Mouse (Mus musculus): ENCODE measurements at regions not wholly inside any gene's neighbourhood (a gene's known extent, or its start where the extent isn't known, plus 50 kb on each side); places are given as distances from the start of the nearest gene placed in this dataset.

DNA sequence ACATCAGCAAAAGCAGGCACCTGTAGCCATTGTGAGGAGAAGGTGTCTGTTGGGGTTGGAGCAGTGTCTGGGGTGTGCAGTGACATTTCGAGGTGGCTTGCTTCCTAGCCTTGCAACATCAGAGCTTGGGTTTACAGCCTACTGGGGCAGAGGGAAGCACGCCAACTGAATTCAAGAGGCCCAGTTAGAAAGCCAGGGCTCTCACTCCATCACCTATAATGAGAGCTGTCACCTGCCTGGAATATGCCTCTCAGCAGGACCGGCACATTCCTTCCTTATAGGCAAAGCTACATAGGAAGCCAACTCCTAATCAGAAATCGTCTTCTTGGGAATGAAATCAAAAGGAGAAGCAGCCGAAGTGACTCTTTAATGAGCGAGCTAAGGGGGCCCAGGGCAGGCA, 337.2 kb downstream of the Pmp22 start:
- TF ChIP-seq REST (IDR thresholded peaks at IDR 0.05; ENCODE audit: insufficient read depth, insufficient read length) (no peak), USF1 (IDR thresholded peaks at IDR 0.05; ENCODE audit: low read depth) (no peak), CEBPB (IDR thresholded peaks at IDR 0.05; ENCODE audit: insufficient read depth, poor library complexity, severe bottlenecking) (no peak), POLR2A (IDR thresholded peaks at IDR 0.05; ENCODE audit: insufficient read length, low read depth) (no peak), MAX (IDR thresholded peaks at IDR 0.05; ENCODE audit: low read depth) (no peak), MYOG (IDR thresholded peaks at IDR 0.05; ENCODE audit: control insufficient read depth in 1 of 3, insufficient read depth in 1 of 3, insufficient read length in 2 of 3, low read depth in 2 of 3) (no peak), E2F4 (IDR thresholded peaks at IDR 0.05; ENCODE audit: insufficient read depth) (no peak), TCF12 (IDR thresholded peaks at IDR 0.05; ENCODE audit: insufficient read depth, poor library complexity, severe bottlenecking) (no peak), POLR2AphosphoS2 (IDR thresholded peaks at IDR 0.05; ENCODE audit: insufficient read length, low read depth) (no peak), MYOD1 (IDR thresholded peaks at IDR 0.05; ENCODE audit: control insufficient read depth in 1 of 3, insufficient read length in 2 of 3, low read depth in 2 of 3) (no peak), TCF3 (IDR thresholded peaks at IDR 0.05; ENCODE audit: insufficient read length, low read depth) (no peak), SRF (IDR thresholded peaks at IDR 0.05; ENCODE audit: control insufficient read depth, insufficient read length, low read depth) (no peak)
- no peak overlapping the region for H3K4me3 ChIP-seq
- no peak overlapping the region for H3K4me2 ChIP-seq (ENCODE audit: low read depth)
- no peaks in the 10 kb centered on the region for H3K27me3 ChIP-seq (ENCODE audit: control insufficient read depth, insufficient read depth, insufficient read length)
- H3K36me3 ChIP-seq (ENCODE audit: control insufficient read depth, insufficient read depth): no peaks in the 10 kb centered on the region
- no peak overlapping the region for H3ac ChIP-seq (ENCODE audit: control insufficient read depth, insufficient read length)
- no peaks in the 10 kb centered on the region for H3K79me2 ChIP-seq (ENCODE audit: control insufficient read depth, insufficient read depth)

GRCm38 (mm10) chr11:63466541-63466940, 337.8 kb downstream of the Pmp22 start:
- H3K4me3 ChIP-seq: no peak overlapping the region
- no peak overlapping the region for H3ac ChIP-seq (ENCODE audit: control insufficient read depth, insufficient read length)
- H3K36me3 ChIP-seq (ENCODE audit: control insufficient read depth, insufficient read depth): no peaks in the 10 kb centered on the region
- H3K79me2 ChIP-seq (ENCODE audit: control insufficient read depth, insufficient read depth): no peaks in the 10 kb centered on the region
- no peaks in the 10 kb centered on the region for H3K27me3 ChIP-seq (ENCODE audit: control insufficient read depth, insufficient read depth, insufficient read length)
- H3K4me2 ChIP-seq (ENCODE audit: low read depth): no peak overlapping the region
- TF ChIP-seq MYOD1 (IDR thresholded peaks at IDR 0.05; ENCODE audit: control insufficient read depth in 1 of 3, insufficient read length in 2 of 3, low read depth in 2 of 3) (no peak), CEBPB (IDR thresholded peaks at IDR 0.05; ENCODE audit: insufficient read depth, poor library complexity, severe bottlenecking) (no peak), POLR2AphosphoS2 (IDR thresholded peaks at IDR 0.05; ENCODE audit: insufficient read length, low read depth) (no peak), E2F4 (IDR thresholded peaks at IDR 0.05; ENCODE audit: insufficient read depth) (no peak), MAX (IDR thresholded peaks at IDR 0.05; ENCODE audit: low read depth) (no peak), REST (IDR thresholded peaks at IDR 0.05; ENCODE audit: insufficient read depth, insufficient read length) (no peak), TCF3 (IDR thresholded peaks at IDR 0.05; ENCODE audit: insufficient read length, low read depth) (no peak), USF1 (IDR thresholded peaks at IDR 0.05; ENCODE audit: low read depth) (no peak), SRF (IDR thresholded peaks at IDR 0.05; ENCODE audit: control insufficient read depth, insufficient read length, low read depth) (no peak), MYOG (IDR thresholded peaks at IDR 0.05; ENCODE audit: control insufficient read depth in 1 of 3, insufficient read depth in 1 of 3, insufficient read length in 2 of 3, low read depth in 2 of 3) (no peak), TCF12 (IDR thresholded peaks at IDR 0.05; ENCODE audit: insufficient read depth, poor library complexity, severe bottlenecking) (no peak), POLR2A (IDR thresholded peaks at IDR 0.05; ENCODE audit: insufficient read length, low read depth) (no peak)

DNA sequence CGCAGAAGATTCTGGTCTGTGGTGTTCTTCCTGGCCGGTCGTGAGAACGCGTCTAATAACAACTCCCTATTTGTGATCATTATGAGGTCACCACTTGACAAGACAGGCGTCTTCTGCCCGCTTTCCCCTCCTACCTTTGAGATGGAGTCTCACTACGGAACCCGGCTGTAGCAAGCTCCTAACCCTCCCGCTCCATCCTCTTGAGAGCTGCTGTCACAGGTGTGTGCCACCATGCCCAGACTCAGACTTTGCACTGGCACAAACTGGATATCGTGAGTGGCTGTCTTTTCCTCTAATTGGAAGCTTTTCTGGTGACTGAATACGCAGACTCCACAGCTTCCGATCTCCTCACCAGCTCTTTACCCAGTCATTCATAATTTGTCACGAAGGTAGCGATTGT, 346.0 kb downstream of the Pmp22 start:
- Histone ChIP-seq H3K27me3 (ENCODE audit: control insufficient read depth, insufficient read depth, insufficient read length) (no peaks in the 10 kb centered on the region), H3K4me2 (ENCODE audit: low read depth) (no peak overlapping the region), H3ac (ENCODE audit: control insufficient read depth, insufficient read length) (no peak overlapping the region), H3K4me3 (no peak overlapping the region), H3K36me3 (ENCODE audit: control insufficient read depth, insufficient read depth) (no peaks in the 10 kb centered on the region), H3K79me2 (ENCODE audit: control insufficient read depth, insufficient read depth) (no peaks in the 10 kb centered on the region)
- no peak for TF ChIP-seq E2F4 (IDR thresholded peaks at IDR 0.05; ENCODE audit: insufficient read depth)
- TF ChIP-seq SRF (IDR thresholded peaks at IDR 0.05; ENCODE audit: control insufficient read depth, insufficient read length, low read depth): no peak
- TF ChIP-seq USF1 (IDR thresholded peaks at IDR 0.05; ENCODE audit: low read depth): no peak
- no peak for TF ChIP-seq POLR2A (IDR thresholded peaks at IDR 0.05; ENCODE audit: insufficient read length, low read depth)
- no peak for TF ChIP-seq TCF12 (IDR thresholded peaks at IDR 0.05; ENCODE audit: insufficient read depth, poor library complexity, severe bottlenecking)
- TF ChIP-seq MAX (IDR thresholded peaks at IDR 0.05; ENCODE audit: low read depth): no peak
- no peak for TF ChIP-seq MYOG (IDR thresholded peaks at IDR 0.05; ENCODE audit: control insufficient read depth in 1 of 3, insufficient read depth in 1 of 3, insufficient read length in 2 of 3, low read depth in 2 of 3)
- TF ChIP-seq MYOD1 (IDR thresholded peaks at IDR 0.05; ENCODE audit: control insufficient read depth in 1 of 3, insufficient read length in 2 of 3, low read depth in 2 of 3): no peak
- no peak for TF ChIP-seq REST (IDR thresholded peaks at IDR 0.05; ENCODE audit: insufficient read depth, insufficient read length)
- no peak for TF ChIP-seq TCF3 (IDR thresholded peaks at IDR 0.05; ENCODE audit: insufficient read length, low read depth)
- TF ChIP-seq CEBPB (IDR thresholded peaks at IDR 0.05; ENCODE audit: insufficient read depth, poor library complexity, severe bottlenecking): no peak
- no peak for TF ChIP-seq POLR2AphosphoS2 (IDR thresholded peaks at IDR 0.05; ENCODE audit: insufficient read length, low read depth)

- TF ChIP-seq TCF3 (IDR thresholded peaks at IDR 0.05; ENCODE audit: insufficient read length, low read depth): no peak
- TF ChIP-seq E2F4 (IDR thresholded peaks at IDR 0.05; ENCODE audit: insufficient read depth): no peak
- no peak for TF ChIP-seq CEBPB (IDR thresholded peaks at IDR 0.05; ENCODE audit: insufficient read depth, poor library complexity, severe bottlenecking)
- TF ChIP-seq REST (IDR thresholded peaks at IDR 0.05; ENCODE audit: insufficient read depth, insufficient read length): no peak
- no peak for TF ChIP-seq MYOD1 (IDR thresholded peaks at IDR 0.05; ENCODE audit: control insufficient read depth in 1 of 3, insufficient read length in 2 of 3, low read depth in 2 of 3)
- no peak for TF ChIP-seq SRF (IDR thresholded peaks at IDR 0.05; ENCODE audit: control insufficient read depth, insufficient read length, low read depth)
- no peak for TF ChIP-seq MYOG (IDR thresholded peaks at IDR 0.05; ENCODE audit: control insufficient read depth in 1 of 3, insufficient read depth in 1 of 3, insufficient read length in 2 of 3, low read depth in 2 of 3)
- TF ChIP-seq TCF12 (IDR thresholded peaks at IDR 0.05; ENCODE audit: insufficient read depth, poor library complexity, severe bottlenecking): no peak
- no peak for TF ChIP-seq USF1 (IDR thresholded peaks at IDR 0.05; ENCODE audit: low read depth)
- no peak for TF ChIP-seq MAX (IDR thresholded peaks at IDR 0.05; ENCODE audit: low read depth)
- TF ChIP-seq POLR2A (IDR thresholded peaks at IDR 0.05; ENCODE audit: insufficient read length, low read depth): no peak
- Histone ChIP-seq H3K79me2 (ENCODE audit: control insufficient read depth, insufficient read depth) (no peaks in the 10 kb centered on the region), H3ac (ENCODE audit: control insufficient read depth, insufficient read length) (no peak overlapping the region), H3K27me3 (ENCODE audit: control insufficient read depth, insufficient read depth, insufficient read length) (no peaks in the 10 kb centered on the region), H3K4me2 (ENCODE audit: low read depth) (no peak overlapping the region), H3K4me3 (no peak overlapping the region), H3K36me3 (ENCODE audit: control insufficient read depth, insufficient read depth) (no peaks in the 10 kb centered on the region)
Observed at GRCm38 (mm10) chr11:63481676-63482310, 353.0 kb downstream of the Pmp22 start.

Measured in myocyte (in vitro differentiated cells).